Mouse (Mus musculus) heart, embryonic 12.5 days (tissue): ENCODE results near the gene Tmem229b. TPM values are rescaled to one million over a fixed set of nuclear protein-coding genes. Genes with fewer than 3 reads are reported as not detected.

ENCODE experiments used
- ATAC-seq: fragments of 200-750 bp; cut with Nextera tagmentation; 2 replicates; pipeline ENCODE4 v1.8.0; 2017; ENCODE audit warnings: moderate TSS enrichment, moderate library complexity; ENCODE audit not compliant: insufficient number of reproducible peaks, low FRiP score
- H3K27ac ChIP-seq: fragments of 300-500 bp; sonication (generic); 2 replicates; pipeline ENCODE4 v1.5.1; 2016; ENCODE audit warnings: mild to moderate bottlenecking, moderate library complexity; ENCODE audit not compliant: poor library complexity, severe bottlenecking
- H3K27me3 ChIP-seq: fragments of 300-500 bp; sonication (generic); replicated peaks from 2 replicates; pipeline ENCODE4 v1.6.1; 2016; ENCODE audit warnings: mild to moderate bottlenecking, moderate library complexity
- H3K36me3 ChIP-seq: fragments of 300-500 bp; sonication (generic); 2 replicates; pipeline ENCODE4 v1.6.1; 2016; ENCODE audit warnings: mild to moderate bottlenecking, moderate library complexity
- H3K4me1 ChIP-seq: fragments of 300-500 bp; sonication (generic); replicated peaks from 2 replicates; pipeline ENCODE4 v1.6.1; 2016; ENCODE audit warnings: mild to moderate bottlenecking
- H3K4me2 ChIP-seq: fragments of 300-500 bp; sonication (generic); 2 replicates; pipeline ENCODE4 v1.6.1; 2016; ENCODE audit warnings: mild to moderate bottlenecking, moderate library complexity
- H3K4me3 ChIP-seq: fragments of 300-500 bp; sonication (generic); 2 replicates; pipeline ENCODE4 v1.5.1; 2016; ENCODE audit warnings: mild to moderate bottlenecking
- H3K9ac ChIP-seq: fragments of 300-500 bp; sonication (generic); 2 replicates; pipeline ENCODE4 v1.6.1; 2016; ENCODE audit warnings: mild to moderate bottlenecking, moderate library complexity
- H3K9me3 ChIP-seq: fragments of 300-500 bp; sonication (generic); replicated peaks from 2 replicates; pipeline ENCODE4 v1.6.1; 2016; ENCODE audit warnings: mild to moderate bottlenecking, moderate library complexity
- WGBS: fragments of 180-500 bp; shearing (Covaris S2); methylation state at CpG from one replicate; pipeline ENCODE4 v1.1.7; 2016; 5-methylcytosine and 5-hydroxymethylcytosine counted together
- polyA plus RNA-seq: library from polyadenylated mRNA; unstranded; fragments of >200 nt; fragmentation: Nextera tagmentation; extraction: Ambion mirVana; gene quantifications from 2 replicates; pipeline ENCODE4 v1.2.1, GENCODE M21; 2016

Tmem229b gene
- polyA plus RNA-seq, 1 experiment from 2014 or later = 3.4 TPM

DNA sequence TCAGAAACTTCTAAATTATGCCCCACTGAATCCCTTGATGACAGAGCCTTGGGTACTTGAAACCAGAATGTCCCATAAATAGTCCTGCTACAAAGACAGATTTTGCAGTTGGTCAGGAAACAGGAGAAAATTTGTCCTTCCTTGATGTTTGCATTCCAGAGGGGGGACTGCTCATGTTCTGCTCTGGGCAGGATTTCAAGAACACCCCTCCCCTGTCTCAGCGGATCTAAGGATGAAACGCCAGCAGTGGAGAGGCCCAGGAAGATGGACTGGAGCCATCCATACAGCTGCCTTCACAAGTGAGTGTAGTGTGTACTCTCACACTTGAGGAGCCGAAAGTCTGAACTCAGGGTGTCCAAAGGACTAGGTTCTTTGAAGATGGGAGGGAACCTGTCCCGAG, 86.0 kb downstream of the Tmem229b start:
- Histone ChIP-seq H3K36me3 (no peaks in the 10 kb centered on the region), H3K9me3 (peaks cover 2% of the 10 kb centered on the region; the same call in 1 of the 2 replicates), H3K4me2 (no peak overlapping the region), H3K9ac (no peak overlapping the region), H3K4me1 (peaks cover 3% of the 10 kb centered on the region; the same call in 1 of the 2 replicates), H3K27me3 (no peaks in the 10 kb centered on the region), H3K27ac (no peak overlapping the region), H3K4me3 (no peak overlapping the region)
- WGBS = 63% methylated on average over 4 of the region's 4 CpGs
- no peak for ATAC-seq

DNA sequence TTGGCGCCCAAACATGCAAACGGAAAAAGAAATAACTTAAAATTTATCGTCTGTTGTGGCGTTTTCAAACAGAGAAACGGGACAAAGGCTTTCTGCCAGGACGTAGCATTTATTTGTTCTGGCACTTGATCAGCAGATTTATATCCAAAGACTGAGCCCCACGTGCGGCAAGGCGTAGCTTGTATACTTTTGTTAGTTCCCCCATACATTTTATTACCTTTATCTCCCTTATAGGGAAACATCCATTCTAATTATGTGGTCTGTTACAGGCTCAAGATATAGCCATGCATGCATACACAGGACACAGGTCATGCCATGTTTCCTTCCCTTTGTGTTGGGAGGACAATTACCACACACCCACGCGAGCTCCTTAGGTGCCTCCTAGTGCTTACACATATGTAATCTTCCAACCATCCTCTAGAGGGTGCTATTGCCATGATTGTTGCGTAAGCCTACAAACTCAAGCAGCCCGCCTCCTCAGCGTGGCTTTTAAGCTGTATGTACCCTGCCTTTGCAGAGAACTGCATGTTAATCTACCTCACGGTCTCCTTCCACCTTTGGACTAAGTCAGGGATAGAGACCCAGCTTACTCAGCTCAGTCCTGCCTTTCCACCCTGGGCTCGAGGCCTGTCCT, 88.2 kb downstream of the Tmem229b start:
- WGBS = 35% methylated on average over 16 of the region's 16 CpGs
- 0 out of 2 replicates have a peak overlapping the region, but pooled peaks have one; percentile 6 for H3K4me2 ChIP-seq
- no peak overlapping the region for H3K9ac ChIP-seq
- peaks cover 3% of the 10 kb centered on the region; the same call in 1 of the 2 replicates for H3K4me1 ChIP-seq
- H3K4me3 ChIP-seq = no peak overlapping the region
- peaks cover 3% of the 10 kb centered on the region; the same call in 1 of the 2 replicates for H3K27me3 ChIP-seq
- H3K27ac ChIP-seq = no peak overlapping the region
- H3K9me3 ChIP-seq = peaks cover 6% of the 10 kb centered on the region; the same call in 1 of the 2 replicates
- no peaks in the 10 kb centered on the region for H3K36me3 ChIP-seq
- ATAC-seq = 0 out of 2 replicates have a peak, but pooled peaks have one; percentile 30

DNA sequence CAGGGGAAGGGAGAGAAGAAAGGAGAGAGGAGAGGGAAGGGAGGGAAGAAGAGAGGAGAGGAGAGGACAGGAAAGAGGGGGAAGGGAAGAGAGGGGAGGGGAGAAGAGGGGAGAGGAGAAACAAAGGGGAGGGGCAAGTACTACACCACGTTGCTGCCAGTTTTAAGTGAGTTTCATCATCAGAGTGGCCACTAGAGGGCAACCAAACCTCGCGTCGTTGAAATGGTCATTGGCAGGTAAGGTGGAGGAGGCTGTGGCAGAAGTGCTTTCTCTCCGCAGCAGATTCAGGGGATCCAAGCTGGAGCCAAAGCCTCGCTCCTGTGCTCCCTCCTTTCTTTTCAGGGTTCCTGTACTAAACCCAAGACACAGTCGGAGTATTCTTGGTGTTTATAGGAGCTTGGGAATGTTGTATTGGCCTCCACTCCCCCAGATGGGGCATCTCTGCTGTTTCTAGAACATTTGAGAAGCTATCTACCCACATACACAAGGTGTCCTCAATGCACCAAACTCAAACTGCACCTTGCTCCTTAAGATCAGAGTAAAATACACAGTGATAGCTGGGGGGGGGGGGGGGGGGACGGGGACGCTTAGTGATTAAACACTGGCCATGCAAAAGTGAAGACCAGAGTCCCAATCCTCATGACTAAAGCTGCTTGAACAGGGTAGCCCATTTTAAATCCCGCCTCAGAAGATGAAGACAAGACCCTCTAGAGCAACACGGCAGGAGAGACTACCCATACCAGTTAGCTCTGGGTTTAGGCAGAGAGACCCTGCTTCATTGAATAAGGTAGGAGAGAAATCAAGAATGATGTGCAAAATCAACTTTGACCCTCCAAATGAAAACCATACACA, 89.0 kb downstream of the Tmem229b start:
- ATAC-seq = no peak; the same call in 1 of the 2 replicates
- Histone ChIP-seq H3K36me3 (no peaks in the 10 kb centered on the region), H3K4me1 (peaks cover 3% of the 10 kb centered on the region; the same call in 1 of the 2 replicates), H3K4me2 (peak overlapping the region; percentile 52), H3K9ac (no peak overlapping the region), H3K4me3 (no peak overlapping the region), H3K27ac (no peak overlapping the region), H3K27me3 (peaks cover 10% of the 10 kb centered on the region), H3K9me3 (peaks cover 6% of the 10 kb centered on the region; the same call in 1 of the 2 replicates)
- 15% methylated on average over 11 of the region's 11 CpGs for WGBS

DNA sequence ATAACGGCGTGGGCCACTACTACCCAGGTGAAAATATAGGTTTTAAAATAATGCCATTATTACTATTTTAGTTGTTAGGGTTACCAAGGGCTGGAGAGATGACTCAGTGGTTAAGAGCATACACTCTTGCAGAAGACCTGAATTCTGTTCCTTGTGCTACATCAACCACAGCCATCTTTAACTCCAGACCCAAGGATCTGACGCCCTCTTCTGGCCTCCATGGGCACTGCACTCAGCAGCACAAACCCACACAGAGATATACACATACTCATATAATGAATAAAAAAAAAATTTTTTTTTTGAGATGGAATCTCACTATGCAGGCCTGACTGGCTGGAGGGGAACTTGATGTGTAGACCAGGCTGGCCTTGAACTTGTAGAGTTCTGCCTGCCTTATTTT, 91.1 kb downstream of the Tmem229b start:
- 69% methylated on average over 3 of the region's 3 CpGs for WGBS
- peaks cover 19% of the 10 kb centered on the region for H3K27me3 ChIP-seq
- H3K4me3 ChIP-seq = no peak overlapping the region
- H3K4me2 ChIP-seq = no peak overlapping the region
- H3K9me3 ChIP-seq = peaks cover 6% of the 10 kb centered on the region; the same call in 1 of the 2 replicates
- no peak overlapping the region for H3K27ac ChIP-seq
- ATAC-seq = no peak
- H3K4me1 ChIP-seq = peaks cover 12% of the 10 kb centered on the region
- no peak overlapping the region for H3K9ac ChIP-seq
- no peaks in the 10 kb centered on the region for H3K36me3 ChIP-seq

DNA sequence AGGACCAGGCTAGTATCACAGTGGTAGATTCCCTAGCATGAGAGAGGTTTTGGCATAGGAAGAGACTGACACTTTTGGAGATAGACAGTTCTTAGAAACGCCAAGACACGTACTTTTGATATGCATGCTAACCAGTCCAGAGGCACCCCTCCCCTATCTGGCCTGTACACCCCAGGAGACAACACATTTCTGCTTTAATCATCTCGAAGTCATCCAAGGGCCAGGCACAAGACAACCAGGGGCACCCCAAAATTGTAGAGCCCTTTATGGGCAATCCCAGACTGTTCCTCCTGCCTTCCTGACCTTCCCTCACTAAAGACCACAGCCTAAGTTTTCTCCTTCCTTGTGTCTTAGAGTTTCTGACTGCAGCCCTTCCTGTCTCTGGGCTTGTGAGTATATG, 91.9 kb downstream of the Tmem229b start:
- Histone ChIP-seq H3K9ac (no peak overlapping the region), H3K4me3 (no peak overlapping the region), H3K36me3 (no peaks in the 10 kb centered on the region), H3K4me1 (peaks cover 19% of the 10 kb centered on the region), H3K27ac (no peak overlapping the region), H3K27me3 (peaks cover 24% of the 10 kb centered on the region), H3K4me2 (no peak overlapping the region), H3K9me3 (peaks cover 6% of the 10 kb centered on the region; the same call in 1 of the 2 replicates)
- no peak for ATAC-seq
- WGBS = 56% methylated on average over 3 of the region's 3 CpGs

DNA sequence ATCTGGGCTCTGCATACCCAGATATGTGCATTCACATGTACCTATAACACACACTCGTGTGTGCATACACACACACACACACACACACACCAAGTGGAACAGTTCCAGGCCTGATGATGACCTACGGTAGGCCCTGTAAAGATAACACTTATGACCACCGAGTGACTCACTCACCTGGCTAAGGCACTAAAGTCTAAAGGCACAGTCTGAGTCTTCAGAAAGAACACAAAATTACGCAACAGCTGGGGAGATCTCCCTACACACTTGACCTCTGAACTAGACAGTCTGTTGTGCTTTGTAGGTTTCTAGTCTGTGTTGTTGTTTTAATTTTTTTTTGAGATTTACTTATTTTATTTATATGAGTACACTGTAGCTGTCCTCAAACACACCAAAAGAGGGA, 93.0 kb downstream of the Tmem229b start:
- no peak overlapping the region for H3K4me2 ChIP-seq
- peaks cover 22% of the 10 kb centered on the region for H3K4me1 ChIP-seq
- no peak overlapping the region for H3K4me3 ChIP-seq
- 81% methylated on average over 4 of the region's 4 CpGs for WGBS
- H3K27ac ChIP-seq = no peak overlapping the region
- H3K9me3 ChIP-seq = peaks cover 7% of the 10 kb centered on the region
- H3K27me3 ChIP-seq = peaks cover 28% of the 10 kb centered on the region
- no peaks in the 10 kb centered on the region for H3K36me3 ChIP-seq
- no peak for ATAC-seq
- H3K9ac ChIP-seq = no peak overlapping the region

Other genes starting within 250 kb of the Tmem229b start
- gene Atp6v1d, start 146.0 kb downstream of the Tmem229b start, polyA plus RNA-seq = 72.5 and 79.9 TPM in 2 replicates
- gene Eif2s1, start 145.8 kb downstream of the Tmem229b start, polyA plus RNA-seq = 160 TPM in 2 replicates
- gene Plek2, start 100.7 kb downstream of the Tmem229b start, polyA plus RNA-seq = 9.9 and 11.3 TPM in 2 replicates
- gene Plekhh1, start 21.5 kb upstream of the Tmem229b start, polyA plus RNA-seq = 5.3 and 5.8 TPM in 2 replicates
- gene Pigh, start 82.0 kb upstream of the Tmem229b start, polyA plus RNA-seq = 16.8 and 17.4 TPM in 2 replicates
- gene Arg2, start 123.2 kb upstream of the Tmem229b start, polyA plus RNA-seq = 0.15 and 0.44 TPM in 2 replicates
- gene Vti1b, start 165.0 kb upstream of the Tmem229b start, polyA plus RNA-seq = 93.7 and 100 TPM in 2 replicates
- gene Rdh11, start 184.7 kb upstream of the Tmem229b start, polyA plus RNA-seq = 17.5 and 18.4 TPM in 2 replicates
- 0.51 and 0.87 TPM in 2 replicates for gene Rdh12, start 201.3 kb upstream of the Tmem229b start, polyA plus RNA-seq